Mouse (Mus musculus) left cerebral cortex, postnatal 4 days (tissue): Measurements from ENCODE around the gene Vti1a. TPM values are rescaled to one million over a fixed set of nuclear protein-coding genes. Genes with fewer than 3 reads are reported as not detected.
A peak's percentile ranks its signal among the peaks of the same experiment; 100 is the strongest.

Experiments used
- DNase-seq: peaks from one replicate; pipeline ENCODE4 v3.0.0-alpha.2; 2022
- intact Hi-C: fragments of 180-260 bp; cut with DNase I; formaldehyde crosslinking; loops from one replicate; pipeline ENCODE4 v1.15.1; 2025
- total RNA-seq, 2 experiments: library from RNA; stranded (reverse); gene quantifications; 2 replicates each; pipeline ENCODE4 v1.2.3; 2021

The Vti1a gene
- total RNA-seq = 10 to 100 TPM; 49.6 to 50.2 TPM

DNA sequence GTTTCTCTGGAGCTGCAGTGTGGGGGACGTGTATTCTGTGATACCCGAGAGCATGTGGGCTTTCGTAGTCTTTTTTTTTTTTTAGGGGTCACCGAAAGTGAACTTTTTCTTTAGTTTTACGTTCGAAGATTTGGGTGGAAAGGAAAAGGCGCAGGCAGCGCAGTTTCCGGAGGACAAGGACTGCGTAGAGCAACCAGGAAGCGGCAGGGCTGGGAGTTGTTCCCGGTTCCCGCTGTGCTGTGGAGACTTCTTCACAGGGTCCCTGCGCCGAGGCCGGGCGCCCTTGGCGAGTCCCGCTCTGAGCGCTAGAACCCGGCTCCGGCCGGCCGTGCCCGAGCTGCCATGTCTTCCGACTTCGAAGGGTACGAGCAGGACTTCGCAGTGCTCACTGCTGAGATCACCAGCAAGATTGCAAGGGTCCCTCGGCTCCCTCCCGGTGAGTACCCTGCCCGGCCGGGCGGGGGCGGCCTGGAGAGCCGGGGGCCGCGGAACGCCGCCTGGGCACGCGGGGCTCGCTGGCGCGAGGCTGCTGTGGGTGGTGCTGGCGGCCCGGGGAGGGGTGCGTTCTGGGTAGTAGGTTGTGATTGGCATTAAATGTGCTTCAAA is at the start of gene Vti1a:
Gene Vti1a (plus strand): TSS at position 187 of the 606 bp plus-strand sequence.
- intact Hi-C loops = no loop called here
- DNase-seq = peak; percentile 94

DNA sequence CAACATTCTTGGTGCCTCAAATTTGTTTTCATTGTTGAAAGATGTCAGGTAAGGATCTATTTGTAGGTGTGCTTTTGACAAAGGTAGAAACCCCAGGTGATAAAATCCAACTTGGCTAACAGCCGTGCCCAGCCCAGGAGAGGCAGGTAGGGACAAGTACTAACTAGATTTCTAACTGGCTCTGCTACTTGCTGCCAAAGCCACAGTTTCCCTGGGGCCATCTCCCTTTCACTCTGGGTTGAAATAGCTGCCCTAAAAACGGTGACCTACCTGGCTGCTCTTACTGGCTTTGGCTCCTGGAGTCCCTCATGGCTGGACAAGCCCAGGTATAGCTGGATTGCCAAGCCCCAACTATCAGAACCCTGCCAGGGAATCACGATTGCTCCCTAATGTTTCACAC is 49.3 kb upstream of the Vti1a start:
- intact Hi-C loops = no loop called here
- DNase-seq = no peak

- DNase-seq = no peak
- intact Hi-C loops = no loop called here
Observed at GRCm38 (mm10) chr19:55268150-55268549, 47.9 kb upstream of the Vti1a start.

DNA sequence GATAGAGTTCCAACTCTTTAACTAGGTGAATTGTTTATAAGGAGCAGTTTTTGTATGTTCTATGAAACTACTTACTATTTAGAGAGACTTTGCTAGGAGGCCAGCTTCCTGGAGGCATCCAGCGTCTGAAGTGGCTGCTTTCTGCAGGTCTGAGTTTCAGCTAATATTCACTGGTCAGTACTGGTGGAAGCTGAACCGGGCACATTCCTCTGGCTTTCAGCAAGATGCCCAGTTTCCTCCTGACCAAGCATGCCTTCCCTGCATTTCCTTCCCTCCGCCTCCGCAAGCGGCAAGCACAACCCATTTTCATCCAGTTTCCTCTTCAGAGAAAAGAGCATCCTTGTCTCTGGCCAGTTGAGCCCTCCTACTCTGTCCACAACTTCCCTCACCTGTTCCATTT is 47.0 kb upstream of the Vti1a start:
- DNase-seq = no peak
- intact Hi-C loops = no loop called here

GRCm38 (mm10) chr19:55271448-55271847 is 44.6 kb upstream of the Vti1a start:
- intact Hi-C loops = no loop called here
- DNase-seq = no peak

DNA sequence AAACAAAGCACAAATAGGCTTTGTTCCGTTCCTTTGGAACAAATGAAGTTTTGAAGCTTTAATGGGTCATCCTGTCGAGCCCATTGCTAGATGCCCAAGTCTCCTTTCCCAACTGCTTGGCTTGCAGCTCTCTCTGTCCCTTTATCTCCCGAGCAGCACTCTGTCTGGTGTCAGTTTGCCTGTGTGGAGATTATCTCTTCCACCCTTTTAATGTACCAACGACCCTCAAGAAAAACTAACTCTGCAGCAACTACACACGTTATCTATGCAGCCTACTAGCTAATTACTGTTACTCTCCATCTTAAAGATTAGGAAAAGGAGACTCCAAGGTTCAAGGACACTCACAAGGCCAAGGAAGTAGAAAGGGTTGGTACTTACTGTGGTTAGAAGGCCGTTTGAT is 42.8 kb upstream of the Vti1a start:
- intact Hi-C loops = no loop called here
- DNase-seq = no peak

DNA sequence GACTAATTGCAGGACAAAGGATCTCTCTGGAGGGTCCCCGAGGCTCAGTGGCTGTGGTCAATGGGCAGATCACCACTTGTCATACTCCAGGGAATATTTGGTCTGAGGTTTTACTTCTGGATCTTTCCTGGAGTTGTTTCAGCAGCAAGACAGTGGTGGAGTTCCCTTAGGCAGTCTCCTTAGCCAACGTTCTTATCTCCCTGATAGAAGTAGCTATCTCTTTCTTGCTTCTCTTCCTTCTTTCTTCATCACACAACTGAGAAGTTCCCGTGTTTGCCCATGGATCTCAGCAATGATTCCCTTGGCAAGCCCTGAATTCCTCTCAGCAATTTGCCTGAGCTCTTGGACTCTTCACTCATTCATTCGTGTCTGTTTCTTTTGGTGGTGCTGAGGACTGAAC is 40.0 kb upstream of the Vti1a start:
- intact Hi-C loops = no loop called here
- DNase-seq = no peak

DNA sequence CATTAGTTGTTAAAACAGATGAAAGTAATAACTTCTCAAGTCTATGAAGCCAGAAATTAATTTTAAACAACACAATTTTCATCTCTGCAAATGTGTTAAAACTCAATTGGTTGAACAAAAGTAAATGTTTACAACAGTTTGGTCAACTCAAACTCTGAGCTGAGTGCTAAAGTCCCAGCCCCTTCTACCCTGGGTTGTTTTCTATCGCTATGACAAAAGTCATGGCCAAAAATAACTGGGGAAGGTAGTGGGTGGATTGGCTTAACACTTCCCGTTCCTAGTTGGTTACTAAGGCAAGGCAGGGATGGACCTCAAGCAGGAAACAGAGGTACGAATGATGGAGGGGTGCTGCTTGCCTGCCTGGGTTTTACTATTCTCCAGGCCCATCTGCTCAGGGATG is 39.3 kb upstream of the Vti1a start:
- DNase-seq = no peak
- intact Hi-C loops = no loop called here

DNA sequence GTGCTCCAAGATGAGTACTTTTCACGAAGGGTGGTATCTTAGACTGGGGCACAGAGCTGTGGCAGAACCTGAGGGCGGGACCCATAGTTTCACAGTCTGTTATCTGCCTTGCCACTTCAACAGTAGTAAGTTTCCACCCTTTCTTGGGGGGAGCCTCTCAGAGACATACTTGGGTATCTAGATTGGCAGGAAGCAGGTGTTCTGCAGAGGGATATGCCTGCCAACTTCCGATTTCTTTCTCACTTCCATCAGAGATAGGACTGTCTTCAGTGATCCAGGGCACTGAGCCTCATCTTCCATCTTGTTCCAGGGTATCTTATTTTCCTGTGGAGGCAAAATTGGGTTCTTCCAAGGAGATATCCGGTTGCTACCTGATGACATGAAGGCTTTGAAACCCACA is 32.0 kb upstream of the Vti1a start:
- intact Hi-C loops = no loop called here
- no peak for DNase-seq

DNA sequence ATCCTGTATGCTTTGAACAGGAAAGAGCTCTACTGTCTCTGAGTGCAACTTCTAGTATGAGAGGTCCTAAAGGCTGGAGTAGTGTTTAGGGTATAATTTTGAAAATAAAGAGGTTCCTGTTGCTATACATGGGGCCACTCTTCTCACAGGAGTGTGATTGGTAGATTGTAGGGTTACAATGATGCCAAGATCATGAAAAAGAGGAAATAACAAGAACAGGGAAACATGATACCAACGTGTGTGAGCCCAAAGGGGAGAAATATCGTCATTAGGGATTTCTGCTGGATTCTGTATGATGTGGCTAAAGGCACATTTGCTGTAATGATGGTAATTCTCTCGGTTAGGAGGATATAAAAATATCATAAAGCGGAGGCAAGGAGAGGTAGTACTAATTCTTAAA is 30.1 kb upstream of the Vti1a start:
- no peak for DNase-seq
- intact Hi-C loops = no loop called here

DNA sequence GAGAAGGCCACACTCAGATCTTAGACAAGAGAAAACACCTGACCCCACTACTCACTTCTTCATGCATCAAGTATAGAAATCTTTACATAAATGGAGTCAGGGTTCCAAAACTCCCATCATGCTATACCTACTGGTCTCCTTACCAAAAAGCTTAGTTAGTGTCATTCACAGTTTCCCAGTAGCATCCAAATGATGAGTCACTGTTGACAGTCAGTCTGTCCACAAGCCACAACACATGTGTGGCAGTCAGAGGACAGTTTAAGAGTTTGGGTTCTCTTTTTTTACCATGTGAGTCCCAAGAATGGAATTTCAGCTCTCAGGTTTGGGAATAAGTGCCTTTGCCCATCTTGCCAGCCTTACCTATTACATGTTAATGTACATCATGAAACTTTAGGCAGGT is 27.1 kb upstream of the Vti1a start:
- no peak for DNase-seq
- intact Hi-C loops = no loop called here

DNA sequence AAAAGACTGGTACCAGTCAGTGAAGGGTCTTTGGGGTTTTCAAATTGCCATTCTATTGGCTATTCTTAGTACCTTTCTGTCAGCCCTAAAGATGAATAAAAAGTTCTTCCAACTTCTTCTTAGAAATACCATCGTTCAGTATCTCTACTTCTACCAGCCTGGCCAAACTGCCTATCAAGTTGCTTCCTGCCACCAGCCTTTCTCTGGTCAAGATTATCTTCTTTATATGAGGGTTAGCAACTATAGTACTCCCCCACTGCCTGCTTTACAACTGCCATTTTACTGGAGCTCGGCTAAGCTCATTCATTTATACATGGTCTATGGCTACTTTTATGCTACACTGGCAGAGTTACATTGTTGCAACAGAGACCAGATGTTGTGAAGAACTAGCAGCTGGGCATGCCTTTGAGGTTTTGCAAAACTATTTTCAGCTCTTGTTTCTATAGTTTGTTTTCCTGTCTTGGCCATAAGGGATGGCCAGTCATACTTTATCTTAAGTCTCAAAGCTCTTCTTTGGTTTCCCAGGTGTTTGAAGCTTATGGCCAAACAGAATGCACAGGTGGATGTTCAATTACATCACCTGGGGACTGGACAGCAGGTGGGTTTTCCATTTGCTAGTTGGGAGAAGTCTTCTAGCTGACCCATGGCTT is 25.3 kb upstream of the Vti1a start:
- DNase-seq = no peak
- intact Hi-C loops = no loop called here

GRCm38 (mm10) chr19:55292210-55292850 is 23.8 kb upstream of the Vti1a start:
- intact Hi-C loops = no loop called here
- DNase-seq = no peak

DNA sequence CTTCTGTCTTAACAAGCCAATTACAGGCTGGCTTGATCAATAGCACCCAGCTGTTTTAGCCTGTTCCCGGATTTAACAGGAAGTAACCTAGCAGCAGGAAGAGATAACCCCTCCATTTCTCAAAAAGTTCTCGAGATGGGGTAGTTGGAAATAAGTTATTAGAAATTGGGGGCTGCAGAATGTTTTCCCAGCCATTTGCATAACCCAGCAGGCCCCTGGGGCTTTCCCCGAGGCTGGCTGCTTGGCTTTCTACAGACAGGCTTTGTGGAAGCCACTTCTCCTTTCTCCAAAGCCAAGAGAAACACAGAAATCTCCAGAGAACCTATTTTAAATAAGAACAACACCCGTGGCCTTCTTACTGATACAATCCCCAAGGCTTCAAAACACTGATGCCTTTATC is 22.9 kb upstream of the Vti1a start:
- intact Hi-C loops = no loop called here
- no peak for DNase-seq

DNA sequence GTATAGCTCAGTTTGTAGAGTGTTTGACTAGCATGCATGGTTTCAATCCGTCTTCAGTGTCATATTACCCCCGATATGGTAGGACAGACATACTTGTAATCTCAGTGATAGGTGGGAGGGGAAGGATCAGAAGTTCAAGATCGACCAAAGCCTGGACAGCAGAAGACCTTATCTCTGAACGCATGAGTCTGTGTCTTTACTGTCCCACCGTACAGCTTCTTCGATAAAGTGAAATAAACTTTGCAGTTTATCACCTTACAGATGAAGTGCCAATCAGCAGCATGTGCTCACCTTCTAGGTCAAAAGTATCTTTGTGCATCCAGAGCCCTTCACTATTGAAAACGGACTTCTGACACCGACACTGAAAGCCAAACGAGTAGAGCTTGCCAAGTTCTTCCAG is 21.0 kb upstream of the Vti1a start:
- no peak for DNase-seq
- intact Hi-C loops = no loop called here

DNA sequence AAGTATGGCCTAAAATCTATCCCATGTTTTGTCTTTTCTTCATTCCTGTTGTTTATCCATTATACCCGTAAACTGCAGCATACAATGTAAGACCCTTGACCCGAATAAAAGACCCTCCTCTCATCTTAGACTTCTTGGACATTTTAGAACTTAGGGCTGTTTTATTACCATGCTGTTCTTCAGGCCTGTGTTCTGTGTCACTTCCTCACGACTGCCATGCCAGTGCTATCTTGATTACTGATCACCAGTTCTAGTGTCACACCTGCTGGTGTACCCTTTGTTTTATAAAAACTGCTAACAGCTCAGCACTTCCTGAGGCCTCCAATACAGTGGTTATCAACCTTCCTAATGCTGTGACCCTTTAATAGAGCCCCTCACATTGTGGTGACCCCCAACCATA is 20.5 kb upstream of the Vti1a start:
- intact Hi-C loops = no loop called here
- DNase-seq = no peak

- no peak for DNase-seq
- intact Hi-C loops = no loop called here
Observed at GRCm38 (mm10) chr19:55296301-55296700, 19.8 kb upstream of the Vti1a start.

DNA sequence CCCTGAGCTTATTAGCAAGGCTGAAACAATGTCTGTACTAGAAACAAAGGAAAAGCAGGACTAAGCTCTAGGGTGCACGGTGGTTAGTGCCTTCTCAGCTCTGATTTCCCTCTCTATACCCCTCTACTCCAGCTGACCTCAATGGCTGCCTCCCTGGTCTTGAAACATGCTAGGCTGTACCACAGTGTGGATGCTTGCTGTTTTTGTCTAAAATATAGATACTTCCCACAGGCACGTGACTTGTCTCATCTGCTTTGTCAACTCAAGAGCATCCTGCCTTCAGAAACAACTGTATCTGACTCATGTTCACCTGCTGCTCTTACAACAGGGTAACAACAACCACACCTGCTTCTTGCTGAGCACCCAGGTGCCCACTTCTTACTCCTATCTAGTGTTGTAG is 18.6 kb upstream of the Vti1a start:
- intact Hi-C loops = no loop called here
- no peak for DNase-seq

- intact Hi-C loops = no loop called here
- DNase-seq = no peak
Observed at GRCm38 (mm10) chr19:55297961-55298360, 18.1 kb upstream of the Vti1a start.

DNA sequence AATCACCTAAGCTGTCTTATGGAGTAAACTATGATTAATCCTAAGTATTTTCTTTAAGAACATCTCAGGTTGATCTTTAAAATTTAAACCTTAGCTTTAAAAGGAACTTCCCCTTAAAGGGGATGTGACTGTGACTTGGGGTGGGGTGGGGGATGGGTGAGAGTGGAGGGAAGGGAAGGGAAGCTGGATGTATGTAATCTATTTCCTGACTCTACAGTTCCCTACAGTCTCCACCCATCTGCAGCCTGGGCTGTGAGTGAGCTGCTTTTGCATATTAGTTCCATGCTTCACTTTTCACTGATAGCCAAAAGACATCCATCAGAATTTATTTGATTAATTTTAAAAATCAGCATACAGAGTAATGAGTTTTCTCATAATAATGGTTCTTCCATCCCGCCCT is 16.7 kb upstream of the Vti1a start:
- intact Hi-C loops = no loop called here
- DNase-seq = no peak

GRCm38 (mm10) chr19:55300525-55300924 is 15.6 kb upstream of the Vti1a start:
- DNase-seq = no peak
- intact Hi-C loops = loop anchor here (10.0 kb wide), 1 partner anchor 216 kb away; no protein-coding TSS in a partner anchor

- intact Hi-C loops = loop anchor here (5.0 to 10.0 kb wide), 2 partner anchors 88 to 220 kb away; no protein-coding TSS in a partner anchor
- DNase-seq = no peak
Observed at GRCm38 (mm10) chr19:55305024-55305423, 11.1 kb upstream of the Vti1a start.
